Mouse (Mus musculus) liver, embryonic 16.5 days (tissue): ENCODE data around the gene Fcamr. TPM values are rescaled to one million over a fixed set of nuclear protein-coding genes. Genes with fewer than 3 reads are reported as not detected.

Experiments used
- ATAC-seq: fragments of 200-750 bp; cut with Nextera tagmentation; 2 replicates; pipeline ENCODE4 v1.8.0; 2017; ENCODE audit warnings: low read depth, mild to moderate bottlenecking, moderate number of reproducible peaks, moderate library complexity
- H3K27ac ChIP-seq: fragments of 300-500 bp; sonication (generic); 2 replicates; pipeline ENCODE4 v1.5.1; 2014; ENCODE audit warnings: mild to moderate bottlenecking, low read length
- H3K27me3 ChIP-seq: fragments of 300-500 bp; sonication (generic); 2 replicates; pipeline ENCODE4 v1.6.1; 2014; ENCODE audit warnings: low read depth, low read length, mixed read lengths; ENCODE audit not compliant: control insufficient read depth, insufficient read depth
- H3K36me3 ChIP-seq: fragments of 300-500 bp; sonication (generic); 2 replicates; pipeline ENCODE4 v1.6.1; 2014; ENCODE audit warnings: mild to moderate bottlenecking; ENCODE audit not compliant: control insufficient read depth, insufficient read depth
- H3K4me1 ChIP-seq: fragments of 300-500 bp; sonication (generic); 2 replicates; pipeline ENCODE4 v1.6.1; 2014; ENCODE audit warnings: low read depth, low read length, mixed read lengths; ENCODE audit not compliant: control insufficient read depth
- H3K4me2 ChIP-seq: fragments of 300-500 bp; sonication (generic); 2 replicates; pipeline ENCODE4 v1.6.1; 2014; ENCODE audit warnings: low read depth, low read length, mixed read lengths
- H3K4me3 ChIP-seq: fragments of 300-500 bp; sonication (generic); 2 replicates; pipeline ENCODE4 v1.5.1; 2014; ENCODE audit warnings: low read depth, mild to moderate bottlenecking, low read length
- H3K9ac ChIP-seq: fragments of 300-500 bp; sonication (generic); 2 replicates; pipeline ENCODE4 v1.6.1; 2014; ENCODE audit warnings: low read depth, low read length
- H3K9me3 ChIP-seq: fragments of 300-500 bp; sonication (generic); replicated peaks from 2 replicates; pipeline ENCODE4 v1.6.1; 2016; ENCODE audit warnings: low read length; ENCODE audit not compliant: control insufficient read depth
- WGBS: fragments of 180-500 bp; shearing (Covaris S2); extraction: QIAGEN DNeasy Blood & Tissue Kit; methylation state at CpG from one replicate; pipeline ENCODE4 v1.1.7; 2014; ENCODE audit not compliant: insufficient replicate concordance; 5-methylcytosine and 5-hydroxymethylcytosine counted together
- polyA plus RNA-seq: library from polyadenylated mRNA; unstranded; fragments of >200 nt; fragmentation: Nextera tagmentation; extraction: Ambion mirVana; gene quantifications from 2 replicates; pipeline ENCODE4 v1.2.1, GENCODE M21; 2015

Fcamr gene
- not detected in 2 replicates for polyA plus RNA-seq

- no peak within 1 kb of the TSS for H3K9ac ChIP-seq
- H3K9me3 ChIP-seq = no peaks in the 10 kb centered on the region
- H3K27me3 ChIP-seq = no peaks in the 10 kb centered on the region
- H3K4me1 ChIP-seq = no peaks in the 10 kb centered on the region
- no peak within 1 kb of the TSS for H3K27ac ChIP-seq
- 64% methylated on average over 8 of the region's 8 CpGs for WGBS
- H3K4me2 ChIP-seq = no peak within 1 kb of the TSS
- no peak within 1 kb of the TSS for H3K4me3 ChIP-seq
- H3K36me3 ChIP-seq = no peaks in the 10 kb centered on the region
- no peak for ATAC-seq
Observed at GRCm38 (mm10) chr1:130800602-130801001, at the start of gene Fcamr. Fcamr (plus strand) TSS chr1:130800902.

- 49% methylated on average over 9 of the region's 9 CpGs for WGBS
- H3K36me3 ChIP-seq = no peaks in the 10 kb centered on the region
- no peak overlapping the region for H3K9ac ChIP-seq
- H3K9me3 ChIP-seq = no peaks in the 10 kb centered on the region
- H3K4me3 ChIP-seq = no peak overlapping the region
- no peak overlapping the region for H3K27ac ChIP-seq
- no peak overlapping the region for H3K4me2 ChIP-seq
- no peaks in the 10 kb centered on the region for H3K27me3 ChIP-seq
- ATAC-seq = no peak
- peaks cover 7% of the 10 kb centered on the region for H3K4me1 ChIP-seq
Observed at GRCm38 (mm10) chr1:130759689-130760088, 41.0 kb upstream of the Fcamr start.

GRCm38 (mm10) chr1:130761597-130761996 is 39.1 kb upstream of the Fcamr start:
- no peaks in the 10 kb centered on the region for H3K27me3 ChIP-seq
- H3K9me3 ChIP-seq = no peaks in the 10 kb centered on the region
- peaks cover 7% of the 10 kb centered on the region for H3K4me1 ChIP-seq
- no peak overlapping the region for H3K4me2 ChIP-seq
- no peaks in the 10 kb centered on the region for H3K36me3 ChIP-seq
- H3K9ac ChIP-seq = no peak overlapping the region
- no peak overlapping the region for H3K27ac ChIP-seq
- 45% methylated on average over 1 of the region's 1 CpGs for WGBS
- no peak overlapping the region for H3K4me3 ChIP-seq
- ATAC-seq = no peak

GRCm38 (mm10) chr1:130762045-130762760 is 38.5 kb upstream of the Fcamr start:
- WGBS = 74% methylated on average over 3 of the region's 3 CpGs
- no peak for ATAC-seq
- no peaks in the 10 kb centered on the region for H3K27me3 ChIP-seq
- H3K4me2 ChIP-seq = no peak overlapping the region
- no peak overlapping the region for H3K9ac ChIP-seq
- peaks cover 7% of the 10 kb centered on the region for H3K4me1 ChIP-seq
- H3K9me3 ChIP-seq = no peaks in the 10 kb centered on the region
- H3K27ac ChIP-seq = no peak overlapping the region
- H3K36me3 ChIP-seq = no peaks in the 10 kb centered on the region
- no peak overlapping the region for H3K4me3 ChIP-seq

GRCm38 (mm10) chr1:130764027-130764461 is 36.7 kb upstream of the Fcamr start:
- Histone ChIP-seq H3K36me3 (no peaks in the 10 kb centered on the region), H3K4me3 (no peak overlapping the region), H3K9ac (no peak overlapping the region), H3K27ac (no peak overlapping the region), H3K9me3 (no peaks in the 10 kb centered on the region), H3K4me2 (no peak overlapping the region), H3K27me3 (no peaks in the 10 kb centered on the region), H3K4me1 (peaks cover 7% of the 10 kb centered on the region)
- ATAC-seq = no peak; the same call in 1 of the 2 replicates
- WGBS = 65% methylated on average over 12 of the region's 12 CpGs

GRCm38 (mm10) chr1:130767066-130767465 is 33.6 kb upstream of the Fcamr start:
- no peaks in the 10 kb centered on the region for H3K9me3 ChIP-seq
- no peak for ATAC-seq
- H3K36me3 ChIP-seq = no peaks in the 10 kb centered on the region
- H3K4me2 ChIP-seq = no peak overlapping the region
- H3K4me1 ChIP-seq = peaks cover 7% of the 10 kb centered on the region
- H3K4me3 ChIP-seq = no peak overlapping the region
- WGBS = 71% methylated on average over 5 of the region's 5 CpGs
- no peak overlapping the region for H3K27ac ChIP-seq
- H3K27me3 ChIP-seq = no peaks in the 10 kb centered on the region
- no peak overlapping the region for H3K9ac ChIP-seq

- WGBS = 77% methylated on average over 2 of the region's 2 CpGs
- H3K27ac ChIP-seq = no peak overlapping the region
Observed at GRCm38 (mm10) chr1:130769925-130770324, 30.8 kb upstream of the Fcamr start.

GRCm38 (mm10) chr1:130770487-130770886 is 30.2 kb upstream of the Fcamr start:
- H3K4me2 ChIP-seq = no peak overlapping the region
- no peak overlapping the region for H3K27ac ChIP-seq
- no peak for ATAC-seq
- H3K36me3 ChIP-seq = no peaks in the 10 kb centered on the region
- no peaks in the 10 kb centered on the region for H3K27me3 ChIP-seq
- WGBS = 63% methylated on average over 4 of the region's 4 CpGs
- H3K4me1 ChIP-seq = no peaks in the 10 kb centered on the region
- H3K4me3 ChIP-seq = no peak overlapping the region
- H3K9ac ChIP-seq = no peak overlapping the region
- no peaks in the 10 kb centered on the region for H3K9me3 ChIP-seq

More at GRCm38 (mm10) chr1:130769925-130770324, 30.8 kb upstream of the Fcamr start:
- Histone ChIP-seq H3K4me2 (no peak overlapping the region), H3K9ac (no peak overlapping the region), H3K9me3 (no peaks in the 10 kb centered on the region), H3K4me3 (no peak overlapping the region), H3K27me3 (no peaks in the 10 kb centered on the region), H3K4me1 (no peaks in the 10 kb centered on the region), H3K36me3 (no peaks in the 10 kb centered on the region)
- ATAC-seq = no peak

GRCm38 (mm10) chr1:130770981-130771494 is 29.7 kb upstream of the Fcamr start:
- no peaks in the 10 kb centered on the region for H3K36me3 ChIP-seq
- no peaks in the 10 kb centered on the region for H3K4me1 ChIP-seq
- H3K27me3 ChIP-seq = no peaks in the 10 kb centered on the region
- WGBS = 59% methylated on average over 3 of the region's 3 CpGs
- H3K27ac ChIP-seq = no peak overlapping the region
- H3K9ac ChIP-seq = no peak overlapping the region
- no peak overlapping the region for H3K4me3 ChIP-seq
- no peak overlapping the region for H3K4me2 ChIP-seq
- H3K9me3 ChIP-seq = no peaks in the 10 kb centered on the region
- no peak for ATAC-seq
